Mouse (Mus musculus) lung, postnatal 14 days (tissue): ENCODE measurements at regions not wholly inside any gene's neighbourhood (a gene's known extent, or its start where the extent isn't known, plus 50 kb on each side); places are given as distances from the start of the nearest gene placed in this dataset.

ENCODE experiments used
- DNase-seq: peaks from one replicate; pipeline ENCODE4 v3.0.0; 2021

GRCm38 (mm10) chr17:3962176-3962575 is 266.1 kb upstream of the Nox3 start:
- DNase-seq, result no peak

- DNase-seq, result no peak
Measured at GRCm38 (mm10) chr17:3946540-3946939, 250.5 kb upstream of the Nox3 start.

GRCm38 (mm10) chr17:3936361-3936760 is 240.3 kb upstream of the Nox3 start:
- no peak for DNase-seq

- DNase-seq, result no peak
Measured at GRCm38 (mm10) chr17:3933208-3933607, 237.1 kb upstream of the Nox3 start.

- no peak for DNase-seq
Measured at GRCm38 (mm10) chr17:3932071-3932470, 236.0 kb upstream of the Nox3 start.

- no peak for DNase-seq
Measured at GRCm38 (mm10) chr17:3927106-3927505, 231.0 kb upstream of the Nox3 start.

GRCm38 (mm10) chr17:3920282-3920681 is 224.2 kb upstream of the Nox3 start:
- DNase-seq, result no peak

GRCm38 (mm10) chr17:3892826-3893225 is 196.8 kb upstream of the Nox3 start:
- no peak for DNase-seq

GRCm38 (mm10) chr17:3883146-3883545 is 187.1 kb upstream of the Nox3 start:
- no peak for DNase-seq

GRCm38 (mm10) chr17:3879075-3879474 is 183.0 kb upstream of the Nox3 start:
- DNase-seq, result no peak

GRCm38 (mm10) chr17:3869459-3870194 is 173.6 kb upstream of the Nox3 start:
- no peak for DNase-seq

GRCm38 (mm10) chr17:3862384-3862783 is 166.3 kb upstream of the Nox3 start:
- no peak for DNase-seq

- DNase-seq, result no peak
Measured at GRCm38 (mm10) chr17:3836386-3836785, 140.3 kb upstream of the Nox3 start.

GRCm38 (mm10) chr17:3811187-3811586 is 115.1 kb upstream of the Nox3 start:
- DNase-seq, result no peak

- DNase-seq, result no peak
Measured at GRCm38 (mm10) chr17:3803507-3803906, 107.4 kb upstream of the Nox3 start.

GRCm38 (mm10) chr17:3792597-3792996 is 96.5 kb upstream of the Nox3 start:
- DNase-seq, result peak; percentile 22

GRCm38 (mm10) chr17:3782156-3782555 is 86.1 kb upstream of the Nox3 start:
- no peak for DNase-seq

GRCm38 (mm10) chr17:3777691-3778090 is 81.6 kb upstream of the Nox3 start:
- DNase-seq, result no peak

- DNase-seq, result peak; percentile 10
Measured at GRCm38 (mm10) chr17:3747808-3748335, 51.8 kb upstream of the Nox3 start.
